Mouse (Mus musculus) erythroblast, adult 5-6 weeks (primary cell): Measurements from ENCODE around the gene Ogg1. TPM values are rescaled to one million over a fixed set of nuclear protein-coding genes. Genes with fewer than 3 reads are reported as not detected.
A peak's percentile ranks its signal among the peaks of the same experiment; 100 is the strongest.

Experiments
- ATAC-seq: replicated peaks from 2 replicates; pipeline ENCODE4 v1.8.0; 2016; ENCODE audit warnings: moderate number of reproducible peaks, mild to moderate bottlenecking, moderate TSS enrichment, inconsistent platforms; ENCODE audit not compliant: poor library complexity, low FRiP score, severe bottlenecking
- total RNA-seq, 2 experiments: library from RNA; stranded (forward) in 1 of 2; stranded (reverse) in 1 of 2; fragments of 150-400 nt in 1 of 2; fragments of 200-764, 138-1000 nt in 1 of 2; gene quantifications; 2 replicates each; pipeline versions ENCODE4 v1.2.3 to v1.2.4; 2015 to 2017; ENCODE audit warnings: low replicate concordance in 2 of 2

Gene Ogg1
- total RNA-seq, 2 experiments from 2014 or later: 3.1 to 7.6 TPM

- ATAC-seq: no peak
Measured at GRCm38 (mm10) chr6:113366639-113367038, 39.9 kb downstream of the Ogg1 start.

- no peak for ATAC-seq
Measured at GRCm38 (mm10) chr6:113367574-113367973, 40.8 kb downstream of the Ogg1 start.

GRCm38 (mm10) chr6:113368124-113368523 lies 41.4 kb downstream of the Ogg1 start:
- ATAC-seq: no peak

GRCm38 (mm10) chr6:113368577-113368976 lies 41.8 kb downstream of the Ogg1 start:
- ATAC-seq: no peak

GRCm38 (mm10) chr6:113370194-113370929 lies 43.6 kb downstream of the Ogg1 start:
- no peak for ATAC-seq

GRCm38 (mm10) chr6:113373491-113373890 lies 46.7 kb downstream of the Ogg1 start:
- no peak for ATAC-seq

- ATAC-seq: no peak
Measured at GRCm38 (mm10) chr6:113377172-113377495, 50.4 kb downstream of the Ogg1 start.

- ATAC-seq: peak; percentile 85
Measured at GRCm38 (mm10) chr6:113377496-113378385, 51.0 kb downstream of the Ogg1 start, which contains the start of the genes Tada3 and Arpc4. Tada3 (minus strand) TSS chr6:113377883. Arpc4 (plus strand) TSS chr6:113378115.

GRCm38 (mm10) chr6:113379246-113379645 lies 52.5 kb downstream of the Ogg1 start:
- no peak for ATAC-seq

- no peak for ATAC-seq
Measured at GRCm38 (mm10) chr6:113380480-113380879, 53.7 kb downstream of the Ogg1 start.

- no peak for ATAC-seq
Measured at GRCm38 (mm10) chr6:113384351-113384927, 57.7 kb downstream of the Ogg1 start.

Other genes with a start within 250 kb of the Ogg1 start
- gene Setd5, start 249.6 kb upstream of the Ogg1 start, total RNA-seq (2015; ENCODE audit: low replicate concordance): 34.4 and 36.6 TPM in 2 replicates
- gene Setd5, start 249.6 kb upstream of the Ogg1 start, total RNA-seq (2017; ENCODE audit: low replicate concordance): 29.4 TPM in 2 replicates
- gene Lhfpl4, start 131.6 kb upstream of the Ogg1 start, total RNA-seq (2015; ENCODE audit: low replicate concordance): not detected in 2 replicates
- gene Lhfpl4, start 131.6 kb upstream of the Ogg1 start, total RNA-seq (2017; ENCODE audit: low replicate concordance): not detected in 2 replicates
- gene Mtmr14, start 89.1 kb upstream of the Ogg1 start, total RNA-seq (2015; ENCODE audit: low replicate concordance): 19.0 and 35.0 TPM in 2 replicates
- gene Mtmr14, start 89.1 kb upstream of the Ogg1 start, total RNA-seq (2017; ENCODE audit: low replicate concordance): 25.5 and 42.9 TPM in 2 replicates
- gene Cpne9, start 44.7 kb upstream of the Ogg1 start, total RNA-seq (2015; ENCODE audit: low replicate concordance): 0.42 TPM in 1 of 2 replicates, not detected in the other
- 0.51 and 2.1 TPM in 2 replicates for gene Cpne9, start 44.7 kb upstream of the Ogg1 start, total RNA-seq (2017; ENCODE audit: low replicate concordance)
- gene Brpf1, start 19.8 kb upstream of the Ogg1 start, total RNA-seq (2015; ENCODE audit: low replicate concordance): 12.1 and 19.2 TPM in 2 replicates
- gene Brpf1, start 19.8 kb upstream of the Ogg1 start, total RNA-seq (2017; ENCODE audit: low replicate concordance): 14.3 and 16.0 TPM in 2 replicates
- gene Camk1, start 17.0 kb downstream of the Ogg1 start, total RNA-seq (2015; ENCODE audit: low replicate concordance): 4.6 and 6.5 TPM in 2 replicates
- 7.1 and 11.8 TPM in 2 replicates for gene Camk1, start 17.0 kb downstream of the Ogg1 start, total RNA-seq (2017; ENCODE audit: low replicate concordance)
- 6.0 and 11.1 TPM in 2 replicates for gene Tada3, start 50.9 kb downstream of the Ogg1 start, total RNA-seq (2015; ENCODE audit: low replicate concordance)
- gene Tada3, start 50.9 kb downstream of the Ogg1 start, total RNA-seq (2017; ENCODE audit: low replicate concordance): 7.8 and 14.1 TPM in 2 replicates
- 44.5 and 54.8 TPM in 2 replicates for gene Arpc4, start 51.1 kb downstream of the Ogg1 start, total RNA-seq (2015; ENCODE audit: low replicate concordance)
- gene Arpc4, start 51.1 kb downstream of the Ogg1 start, total RNA-seq (2017; ENCODE audit: low replicate concordance): 81.5 and 100 TPM in 2 replicates
- 3.3 TPM in 1 of 2 replicates, not detected in the other for gene Ttll3, start 62.3 kb downstream of the Ogg1 start, total RNA-seq (2015; ENCODE audit: low replicate concordance)
- 2.3 and 3.6 TPM in 2 replicates for gene Ttll3, start 62.3 kb downstream of the Ogg1 start, total RNA-seq (2017; ENCODE audit: low replicate concordance)
- not detected in 2 replicates for gene Rpusd3, start 92.4 kb downstream of the Ogg1 start, total RNA-seq (2015; ENCODE audit: low replicate concordance)
- 2.8 TPM in 1 of 2 replicates, not detected in the other for gene Rpusd3, start 92.4 kb downstream of the Ogg1 start, total RNA-seq (2017; ENCODE audit: low replicate concordance)
- gene Cidec, start 108.8 kb downstream of the Ogg1 start, total RNA-seq (2015; ENCODE audit: low replicate concordance): not detected in 2 replicates
- gene Cidec, start 108.8 kb downstream of the Ogg1 start, total RNA-seq (2017; ENCODE audit: low replicate concordance): not detected in 2 replicates
- 8.1 and 14.4 TPM in 2 replicates for gene Jagn1, start 115.6 kb downstream of the Ogg1 start, total RNA-seq (2015; ENCODE audit: low replicate concordance)
- 2.0 and 3.1 TPM in 2 replicates for gene Jagn1, start 115.6 kb downstream of the Ogg1 start, total RNA-seq (2017; ENCODE audit: low replicate concordance)
- 0.42 TPM in 1 of 2 replicates, not detected in the other for gene Il17re, start 131.5 kb downstream of the Ogg1 start, total RNA-seq (2015; ENCODE audit: low replicate concordance)
- gene Il17re, start 131.5 kb downstream of the Ogg1 start, total RNA-seq (2017; ENCODE audit: low replicate concordance): 0.51 TPM in 1 of 2 replicates, not detected in the other
- gene Il17rc, start 144.5 kb downstream of the Ogg1 start, total RNA-seq (2015; ENCODE audit: low replicate concordance): not detected in 2 replicates
- not detected in 2 replicates for gene Il17rc, start 144.5 kb downstream of the Ogg1 start, total RNA-seq (2017; ENCODE audit: low replicate concordance)
- gene Creld1, start 156.3 kb downstream of the Ogg1 start, total RNA-seq (2015; ENCODE audit: low replicate concordance): not detected in 2 replicates
- gene Creld1, start 156.3 kb downstream of the Ogg1 start, total RNA-seq (2017; ENCODE audit: low replicate concordance): 2.7 TPM in 1 of 2 replicates, not detected in the other
- not detected in 2 replicates for gene Prrt3, start 175.0 kb downstream of the Ogg1 start, total RNA-seq (2015; ENCODE audit: low replicate concordance)
- 0.34 TPM in 1 of 2 replicates, not detected in the other for gene Prrt3, start 175.0 kb downstream of the Ogg1 start, total RNA-seq (2017; ENCODE audit: low replicate concordance)
- 21.5 and 28.8 TPM in 2 replicates for gene Emc3, start 204.7 kb downstream of the Ogg1 start, total RNA-seq (2015; ENCODE audit: low replicate concordance)
- 18.2 and 21.3 TPM in 2 replicates for gene Emc3, start 204.7 kb downstream of the Ogg1 start, total RNA-seq (2017; ENCODE audit: low replicate concordance)
- gene Fancd2, start 204.7 kb downstream of the Ogg1 start, total RNA-seq (2015; ENCODE audit: low replicate concordance): 27.8 and 40.3 TPM in 2 replicates
- gene Fancd2, start 204.7 kb downstream of the Ogg1 start, total RNA-seq (2017; ENCODE audit: low replicate concordance): 32.1 and 36.5 TPM in 2 replicates